7 mouse cellular contexts compared by ENCODE assay signal in genomic region chr4:133014088-133014487, GRCm38 (mm10). TPM values are rescaled to one million over a fixed set of nuclear protein-coding genes. Genes with fewer than 3 reads are reported as not detected.
DNase-seq lines count a peak whose midpoint lies in the region; ATAC-seq and TF ChIP-seq lines count a peak whose summit lies in the region.

No protein-coding gene starts in this region.

- H3K4me3 ChIP-seq in liver, adult 2 months (ENCODE audit: insufficient read depth, low read depth, low read length) = no peak overlapping the region
- peak overlapping the region; percentile 97 for H3K4me3 ChIP-seq in hindbrain, embryonic 11.5 days (ENCODE audit: low read depth, low read length)
- peak overlapping the region; percentile 95 for H3K4me3 ChIP-seq in midbrain, postnatal 0 days (ENCODE audit: low read depth, low read length)

- H3K36me3 ChIP-seq in liver, adult 2 months (ENCODE audit: control insufficient read depth, insufficient read depth, low read length) = no peaks in the 10 kb centered on the region
- H3K36me3 ChIP-seq in hindbrain, embryonic 11.5 days (ENCODE audit: control insufficient read depth, insufficient read depth, low read length) = no peaks in the 10 kb centered on the region
- no peaks in the 10 kb centered on the region for H3K36me3 ChIP-seq in midbrain, postnatal 0 days (ENCODE audit: insufficient read depth, low read length)

- no peaks in the 10 kb centered on the region for H3K9me3 ChIP-seq in hindbrain, embryonic 11.5 days (ENCODE audit: control insufficient read depth, low read length)
- no peaks in the 10 kb centered on the region for H3K9me3 ChIP-seq in midbrain, postnatal 0 days (ENCODE audit: low read length)

- WGBS in liver, adult 2 months = 34% methylated on average over 5 of the region's 5 CpGs
- WGBS in hindbrain, embryonic 11.5 days = 27% methylated on average over 5 of the region's 5 CpGs
- WGBS in midbrain, postnatal 0 days = 13% methylated on average over 5 of the region's 5 CpGs

- H3K27ac ChIP-seq in liver, adult 2 months (replicated peaks; ENCODE audit: insufficient read depth, low read depth, low read length) = peak overlapping the region; percentile 50
- no peak overlapping the region for H3K27ac ChIP-seq in hindbrain, embryonic 11.5 days (ENCODE audit: low read depth, low read length)
- peak overlapping the region; percentile 96 for H3K27ac ChIP-seq in midbrain, postnatal 0 days (ENCODE audit: low read depth, low read length)

- no peak for ATAC-seq in hindbrain, embryonic 11.5 days (ENCODE audit: low FRiP score)
- no peak for ATAC-seq in midbrain, postnatal 0 days (ENCODE audit: low FRiP score)

- no peak for DNase-seq in liver, adult 2 months (ENCODE audit: extremely low read depth, low read depth, low spot score)
- no peak for DNase-seq in liver
- DNase-seq in cerebellum, postnatal 36 days = peak; percentile 54
- DNase-seq in hindbrain, embryonic 11.5 days (ENCODE audit: low spot score) = no peak
- DNase-seq in midbrain, postnatal 0 days (ENCODE audit: low spot score) = no peak
- no peak for DNase-seq in c-Kit-positive CD71-positive TER-119-positive erythroid progenitor cells, embryonic 14.5 days (ENCODE audit: low spot score)
- DNase-seq in left cerebral cortex, adult 18-20 months (ENCODE audit: low spot score in 2 of 2) = no peak

- H3K4me2 ChIP-seq in hindbrain, embryonic 11.5 days (replicated peaks; ENCODE audit: low read depth, low read length) = peak overlapping the region; percentile 85
- peak overlapping the region; percentile 98 for H3K4me2 ChIP-seq in midbrain, postnatal 0 days (ENCODE audit: low read depth, low read length, poor library complexity, severe bottlenecking)

- H3K79me2 ChIP-seq in liver, adult 2 months (ENCODE audit: control insufficient read depth, insufficient read depth, low read length) = peaks cover 47% of the 10 kb centered on the region

- TF ChIP-seq CTCF in liver, adult 2 months (IDR thresholded peaks at IDR 0.05; ENCODE audit: low read depth, low read length) = no peak
- no peak for TF ChIP-seq CTCF in midbrain, postnatal 0 days (IDR thresholded peaks at IDR 0.05)

- H3K27me3 ChIP-seq in liver, adult 2 months (ENCODE audit: control insufficient read depth, insufficient read depth, low read length) = no peaks in the 10 kb centered on the region
- H3K27me3 ChIP-seq in hindbrain, embryonic 11.5 days (ENCODE audit: control insufficient read depth, insufficient read depth, low read length) = peaks cover 18% of the 10 kb centered on the region
- H3K27me3 ChIP-seq in midbrain, postnatal 0 days (ENCODE audit: insufficient read depth, low read length) = peaks cover 5% of the 10 kb centered on the region; the same call in 1 of the 2 replicates

- TF ChIP-seq POLR2A in liver, adult 2 months (IDR thresholded peaks at IDR 0.05; ENCODE audit: extremely low read depth, insufficient read depth, low read length) = no peak

- peaks cover 6% of the 10 kb centered on the region for H3K4me1 ChIP-seq in liver, adult 2 months (ENCODE audit: control insufficient read depth, insufficient read depth, low read length)
- peaks cover 38% of the 10 kb centered on the region for H3K4me1 ChIP-seq in hindbrain, embryonic 11.5 days (replicated peaks; ENCODE audit: control insufficient read depth, insufficient read depth, low read length)
- H3K4me1 ChIP-seq in midbrain, postnatal 0 days (ENCODE audit: insufficient read depth, low read length) = peaks cover 32% of the 10 kb centered on the region

- peak overlapping the region; percentile 22 for H3K9ac ChIP-seq in liver, adult 2 months (ENCODE audit: low read depth, low read length)
- H3K9ac ChIP-seq in hindbrain, embryonic 11.5 days (ENCODE audit: low read depth, low read length) = no peak overlapping the region
- peak overlapping the region; percentile 95; the same call in 1 of the 2 replicates for H3K9ac ChIP-seq in midbrain, postnatal 0 days (replicated peaks; ENCODE audit: low read length, poor library complexity, severe bottlenecking)

RNA-seq across cellular contexts. Expression of gene Ahdc1, which starts 3.0 kb away (rescaled TPM):
- total RNA-seq in liver, adult 2 months (2014; rRNA removed) = 2.4 and 4.1 TPM in 2 replicates
- polyA plus RNA-seq in liver, adult 2 months (2012; rRNA removed) = 8.7 and 8.8 TPM in 2 replicates
- polyA plus RNA-seq in hindbrain, embryonic 11.5 days (2014; fragmentation: Nextera tagmentation; extraction: Ambion mirVana) = 6.8 and 9.0 TPM in 2 replicates
- total RNA-seq in midbrain, postnatal 0 days (2014; rRNA removed) = 105 and 115 TPM in 2 replicates
- 9.2 and 11.0 TPM in 2 replicates for polyA plus RNA-seq in midbrain, postnatal 0 days (2015; fragmentation: Nextera tagmentation; extraction: Ambion mirVana)
- total RNA-seq in left cerebral cortex, adult 18-20 months (2021) = 100 to 1,000 TPM; 108 to 121 TPM

RNA-seq across cellular contexts. Expression of gene Fgr, which starts 40.2 kb away (rescaled TPM):
- total RNA-seq in liver, adult 2 months (2014; rRNA removed) = 1.2 and 1.3 TPM in 2 replicates
- polyA plus RNA-seq in liver, adult 2 months (2012; rRNA removed) = 0.86 and 1.6 TPM in 2 replicates
- polyA plus RNA-seq in hindbrain, embryonic 11.5 days (2014; fragmentation: Nextera tagmentation; extraction: Ambion mirVana) = 0.08 and 0.34 TPM in 2 replicates
- 0.33 and 0.47 TPM in 2 replicates for total RNA-seq in midbrain, postnatal 0 days (2014; rRNA removed)
- 0.19 TPM in 1 of 2 replicates, not detected in the other for polyA plus RNA-seq in midbrain, postnatal 0 days (2015; fragmentation: Nextera tagmentation; extraction: Ambion mirVana)
- under 1 TPM; 0.26 to 0.59 TPM for total RNA-seq in left cerebral cortex, adult 18-20 months (2021)

Comparison
In these comparisons a context has a peak if more than half of its experiments do, and no peak if none do; other contexts are left out.
1. DNase-seq: peak in cerebellum, postnatal 36 days (2 of 2); none in liver, adult 2 months (single experiment), liver (single experiment), hindbrain, embryonic 11.5 days (single experiment), midbrain, postnatal 0 days (single experiment), c-Kit-positive CD71-positive TER-119-positive erythroid progenitor cells, embryonic 14.5 days (single experiment) and left cerebral cortex, adult 18-20 months (0 of 2).
2. RNA of gene Ahdc1, which starts 3.0 kb away (total RNA-seq): 108 to 121 TPM in left cerebral cortex, adult 18-20 months and 105 to 115 TPM in midbrain, postnatal 0 days; 2.4 to 4.1 TPM in liver, adult 2 months; every median in the first group is over 10 times any median in the second.